Mouse (Mus musculus): ENCODE data around the gene Spen.

Spen gene

GRCm38 (mm10) chr4:141478225-141478624, 60.2 kb downstream of the Spen start:
- DNase-seq (ENCODE audit: low read depth, low spot score), result no peak

- peak; percentile 76 for DNase-seq (ENCODE audit: low read depth, low spot score)
These were observed 60.7 kb downstream of the Spen start for GRCm38 (mm10) chr4:141477681-141478102.

- DNase-seq (ENCODE audit: low read depth, low spot score), result no peak
These were observed 64.0 kb downstream of the Spen start for GRCm38 (mm10) chr4:141474431-141474830.

DNA sequence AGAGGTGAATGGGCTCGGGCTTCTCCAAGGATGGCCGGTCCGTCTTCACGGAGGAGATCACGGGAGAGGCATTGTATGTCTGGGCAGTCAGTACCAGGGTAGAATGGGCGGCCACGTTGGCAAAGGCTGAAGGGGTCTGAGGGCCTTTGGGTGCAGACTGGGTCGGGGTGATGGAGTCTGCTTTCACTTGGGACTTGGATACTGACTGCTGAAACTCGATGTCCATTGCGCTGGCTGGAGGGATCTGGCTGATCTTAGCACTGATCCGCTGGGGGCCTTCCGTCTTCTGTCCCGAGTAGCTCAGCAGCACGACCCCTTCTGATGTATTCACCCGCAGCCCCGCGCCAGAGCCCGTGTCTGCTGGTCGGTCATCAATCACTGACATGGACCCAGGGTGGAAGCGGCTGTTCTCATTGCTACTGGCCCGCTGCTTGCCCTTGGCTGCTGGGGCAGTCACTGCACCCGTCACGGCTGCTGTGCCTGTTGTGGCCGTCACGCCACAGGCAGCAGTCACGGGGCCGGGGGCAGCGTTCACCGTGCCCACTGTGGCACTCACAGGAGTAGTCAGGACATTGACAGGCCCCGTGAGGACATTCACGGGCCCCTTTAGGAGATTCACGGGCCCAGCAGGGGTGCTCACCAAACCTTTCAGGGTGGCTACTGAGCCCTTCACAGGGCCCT, 65.6 kb downstream of the Spen start:
- DNase-seq (ENCODE audit: low read depth, low spot score), result no peak

DNA sequence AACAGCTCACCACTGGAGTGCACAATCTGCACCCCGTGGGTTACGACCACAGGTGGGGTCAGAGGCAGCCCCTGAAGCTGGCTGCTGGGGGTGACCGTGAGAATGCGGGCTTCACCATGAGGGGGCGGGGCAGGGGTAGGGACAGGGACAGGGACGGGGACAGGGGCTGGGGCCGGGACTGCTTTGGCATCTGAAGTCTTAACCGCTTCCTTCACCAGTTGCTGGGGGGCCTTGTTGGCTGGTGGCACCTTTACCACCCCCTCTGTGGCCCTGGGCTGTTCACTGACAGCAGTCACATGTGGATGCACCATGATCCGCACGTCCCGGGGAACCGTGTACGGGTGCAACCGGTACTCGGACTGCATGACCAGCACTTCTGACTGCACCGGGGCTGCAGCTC, 66.9 kb downstream of the Spen start:
- DNase-seq (ENCODE audit: low read depth, low spot score), result no peak

DNA sequence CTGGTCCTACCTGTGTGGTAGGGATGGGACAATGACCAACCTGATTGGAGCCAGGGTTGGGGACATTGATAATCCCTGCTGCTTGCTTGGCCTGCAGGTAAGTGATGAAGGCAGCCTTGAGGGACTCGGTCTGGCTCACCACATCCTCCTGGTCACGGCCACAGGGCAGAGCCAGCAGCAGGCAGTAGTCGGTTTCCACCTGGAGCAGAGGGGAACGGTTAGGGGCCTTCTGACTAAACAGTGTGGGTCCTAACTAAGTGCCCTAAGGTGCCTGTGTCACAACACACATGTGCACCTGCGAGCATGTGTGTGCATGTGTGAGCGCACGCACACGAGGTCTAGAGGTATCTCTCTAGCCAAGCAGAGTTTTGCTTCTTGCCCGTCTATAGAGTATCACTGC, 69.1 kb downstream of the Spen start:
- DNase-seq (ENCODE audit: low read depth, low spot score), result no peak

- DNase-seq (ENCODE audit: low read depth, low spot score), result no peak
These were observed 69.8 kb downstream of the Spen start for GRCm38 (mm10) chr4:141468576-141468975.

DNA sequence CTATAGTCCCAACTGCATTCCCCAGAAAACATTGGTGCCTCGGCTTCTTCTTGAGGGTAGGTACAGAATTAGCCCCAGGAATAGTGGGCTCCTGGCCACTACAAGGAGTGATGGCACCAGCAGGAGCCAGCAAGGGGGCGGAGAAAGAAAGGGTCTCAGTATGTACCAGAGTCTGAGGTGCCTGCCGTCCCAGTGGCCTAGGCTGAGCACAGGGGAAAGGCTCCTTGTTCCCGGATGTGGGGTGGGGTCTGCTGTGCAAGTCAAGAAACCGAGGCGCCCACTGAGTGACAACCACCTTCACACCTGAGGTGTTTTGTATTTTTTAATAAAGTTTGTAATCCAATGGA, 70.8 kb downstream of the Spen start:
- no peak for DNase-seq (ENCODE audit: low read depth, low spot score)

- DNase-seq (ENCODE audit: low read depth, low spot score), result no peak
These were observed 71.4 kb downstream of the Spen start for GRCm38 (mm10) chr4:141466844-141467580.

GRCm38 (mm10) chr4:141466289-141466795, 72.1 kb downstream of the Spen start:
- DNase-seq (ENCODE audit: low read depth, low spot score), result no peak

GRCm38 (mm10) chr4:141465512-141466288, 72.7 kb downstream of the Spen start:
- DNase-seq (ENCODE audit: low read depth, low spot score), result no peak

- no peak for DNase-seq (ENCODE audit: low read depth, low spot score)
These were observed 73.7 kb downstream of the Spen start for GRCm38 (mm10) chr4:141464722-141465121.

GRCm38 (mm10) chr4:141463472-141463871, 74.9 kb downstream of the Spen start:
- DNase-seq (ENCODE audit: low read depth, low spot score), result no peak

GRCm38 (mm10) chr4:141461576-141461975, 76.8 kb downstream of the Spen start:
- no peak for DNase-seq (ENCODE audit: low read depth, low spot score)

- DNase-seq (ENCODE audit: low read depth, low spot score), result no peak
These were observed 77.3 kb downstream of the Spen start for GRCm38 (mm10) chr4:141461088-141461487.

- DNase-seq (ENCODE audit: low read depth, low spot score), result no peak
These were observed 77.9 kb downstream of the Spen start for GRCm38 (mm10) chr4:141460481-141460880.

- DNase-seq (ENCODE audit: low read depth, low spot score), result no peak
These were observed 78.6 kb downstream of the Spen start for GRCm38 (mm10) chr4:141459766-141460165.

GRCm38 (mm10) chr4:141458888-141459287, 79.5 kb downstream of the Spen start:
- no peak for DNase-seq (ENCODE audit: low read depth, low spot score)

DNA sequence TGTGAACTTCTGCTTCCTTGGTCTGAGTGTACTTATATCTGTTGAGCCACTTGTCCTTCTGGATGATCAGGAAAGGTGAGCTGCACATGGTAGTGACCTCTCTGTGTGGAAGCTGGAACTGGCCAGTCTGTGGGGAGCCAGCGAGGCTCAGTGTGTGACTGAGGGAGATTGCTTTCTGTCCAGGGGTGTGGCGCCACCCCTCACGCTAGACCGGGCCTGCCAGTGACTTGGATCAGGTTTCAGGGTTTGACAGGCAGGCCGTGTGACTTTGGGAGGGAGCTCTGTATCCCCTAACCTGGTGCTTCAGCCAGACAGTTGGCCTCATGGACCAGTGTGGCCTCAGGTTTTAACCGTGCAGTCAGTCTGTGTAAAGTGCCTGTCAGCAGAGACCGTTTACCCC, 80.2 kb downstream of the Spen start:
- peak; percentile 89 for DNase-seq (ENCODE audit: low read depth, low spot score)

GRCm38 (mm10) chr4:141456193-141456938, 82.0 kb downstream of the Spen start:
- no peak for DNase-seq (ENCODE audit: low read depth, low spot score)

GRCm38 (mm10) chr4:141455526-141455925, 82.9 kb downstream of the Spen start:
- DNase-seq (ENCODE audit: low read depth, low spot score), result no peak

All from skeletal muscle tissue, adult 2 months (tissue).